Mouse (Mus musculus) lung, adult 2 months (tissue): ENCODE measurements around the gene Ptges2.

Experiments
- CTCF ChIP-seq: fragments of 200-500 bp; IDR thresholded peaks from 2 replicates; pipeline ENCODE4 v1.5.1; 2011; ENCODE audit warnings: mild to moderate bottlenecking, low read length, control low read depth; ENCODE audit not compliant: insufficient read depth
- POLR2A ChIP-seq: fragments of 200-500 bp; IDR thresholded peaks from 2 replicates; pipeline ENCODE4 v1.6.1; 2011; ENCODE audit warnings: low read depth, mild to moderate bottlenecking, control low read depth, low read length, borderline replicate concordance; ENCODE audit errors: extremely low read depth

DNA sequence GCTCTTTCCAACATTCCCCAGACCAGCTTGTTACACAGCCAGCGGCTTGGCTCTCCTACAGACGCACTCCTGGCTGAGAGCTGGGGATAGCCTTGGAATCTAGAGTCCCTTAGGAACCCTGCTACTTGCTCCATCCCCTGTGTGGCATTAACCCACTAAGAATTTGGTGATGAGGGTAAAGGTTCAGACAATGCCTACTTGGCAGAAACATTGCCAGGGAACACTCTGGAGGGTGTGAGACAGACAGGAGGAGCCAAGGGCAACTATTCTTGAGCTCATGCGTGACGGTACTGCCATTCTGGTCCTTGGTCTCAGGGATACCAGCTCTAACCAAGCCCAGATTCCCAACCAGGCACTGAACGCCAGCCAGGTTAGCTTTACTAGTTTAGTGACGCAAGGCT, 26.2 kb downstream of the Ptges2 start:
- no peak for TF ChIP-seq CTCF
- no peak for TF ChIP-seq POLR2A
